Mouse (Mus musculus): ENCODE results near the gene Tln1. TPM values are rescaled to one million over a fixed set of nuclear protein-coding genes. Genes with fewer than 3 reads are reported as not detected.
"Not testable (repeated sequence)": the region's sequence is repeated elsewhere in the genome, so short reads cannot be mapped to it uniquely, and the experiment has no call there.

The Tln1 gene
- polyA plus RNA-seq, 1 experiment from 2014 or later: 40.6 TPM

GRCm38 (mm10) chr4:43552437-43552836 is 10.1 kb downstream of the Tln1 start:
- H3K4me1 ChIP-seq (ENCODE audit: control insufficient read depth, insufficient read depth, low read length): peaks cover 3% of the 10 kb centered on the region; the same call in 1 of the 2 replicates
- no peak overlapping the region for H3K4me3 ChIP-seq (ENCODE audit: low read depth, low read length)
- H3K27me3 ChIP-seq (ENCODE audit: control insufficient read depth, insufficient read depth, low read length): no peaks in the 10 kb centered on the region
- H3K27ac ChIP-seq (replicated peaks; ENCODE audit: low read depth, low read length): no peak overlapping the region
- ATAC-seq (replicated peaks; ENCODE audit: insufficient number of reproducible peaks, low FRiP score, low TSS enrichment, low read depth) (no peak), DNase-seq (ENCODE audit: low spot score) (no peak)
- no peak overlapping the region for H3K9ac ChIP-seq (replicated peaks; ENCODE audit: low read length)
- WGBS: 94% methylated on average over 5 of the region's 5 CpGs
- peaks cover 26% of the 10 kb centered on the region for H3K36me3 ChIP-seq (replicated peaks; ENCODE audit: control insufficient read depth, insufficient read depth, low read depth, low read length)
- H3K9me3 ChIP-seq (replicated peaks; ENCODE audit: control insufficient read depth, low read length): no peaks in the 10 kb centered on the region
- no peak overlapping the region for H3K4me2 ChIP-seq (ENCODE audit: low read depth, low read length)

GRCm38 (mm10) chr4:43551854-43552253 is 10.6 kb downstream of the Tln1 start:
- H3K36me3 ChIP-seq (replicated peaks; ENCODE audit: control insufficient read depth, insufficient read depth, low read depth, low read length): peaks cover 26% of the 10 kb centered on the region
- not testable (repeated sequence) for ATAC-seq (replicated peaks; ENCODE audit: insufficient number of reproducible peaks, low FRiP score, low TSS enrichment, low read depth); H3K9ac ChIP-seq (replicated peaks; ENCODE audit: low read length); H3K27me3 ChIP-seq (ENCODE audit: control insufficient read depth, insufficient read depth, low read length); H3K9me3 ChIP-seq (replicated peaks; ENCODE audit: control insufficient read depth, low read length); H3K4me1 ChIP-seq (ENCODE audit: control insufficient read depth, insufficient read depth, low read length); H3K4me2 ChIP-seq (ENCODE audit: low read depth, low read length); H3K27ac ChIP-seq (replicated peaks; ENCODE audit: low read depth, low read length); H3K4me3 ChIP-seq (ENCODE audit: low read depth, low read length); DNase-seq (ENCODE audit: low spot score)
- WGBS: 83% methylated on average over 6 of the region's 6 CpGs

GRCm38 (mm10) chr4:43549055-43549454 is 13.4 kb downstream of the Tln1 start:
- Histone ChIP-seq H3K27ac (replicated peaks; ENCODE audit: low read depth, low read length) (no peak overlapping the region), H3K4me1 (ENCODE audit: control insufficient read depth, insufficient read depth, low read length) (no peaks in the 10 kb centered on the region), H3K4me2 (ENCODE audit: low read depth, low read length) (no peak overlapping the region), H3K4me3 (ENCODE audit: low read depth, low read length) (no peak overlapping the region), H3K36me3 (replicated peaks; ENCODE audit: control insufficient read depth, insufficient read depth, low read depth, low read length) (peaks cover 36% of the 10 kb centered on the region), H3K9me3 (replicated peaks; ENCODE audit: control insufficient read depth, low read length) (no peaks in the 10 kb centered on the region), H3K9ac (replicated peaks; ENCODE audit: low read length) (no peak overlapping the region), H3K27me3 (ENCODE audit: control insufficient read depth, insufficient read depth, low read length) (no peaks in the 10 kb centered on the region)
- DNase-seq (ENCODE audit: low spot score) (no peak), ATAC-seq (replicated peaks; ENCODE audit: insufficient number of reproducible peaks, low FRiP score, low TSS enrichment, low read depth) (no peak)
- WGBS: 94% methylated on average over 12 of the region's 12 CpGs

GRCm38 (mm10) chr4:43547160-43547559 is 15.3 kb downstream of the Tln1 start:
- no peak for DNase-seq (ENCODE audit: low spot score)
- Histone ChIP-seq H3K9me3 (replicated peaks; ENCODE audit: control insufficient read depth, low read length) (no peaks in the 10 kb centered on the region), H3K36me3 (replicated peaks; ENCODE audit: control insufficient read depth, insufficient read depth, low read depth, low read length) (peaks cover 32% of the 10 kb centered on the region), H3K27ac (replicated peaks; ENCODE audit: low read depth, low read length) (no peak overlapping the region), H3K4me2 (ENCODE audit: low read depth, low read length) (no peak overlapping the region), H3K4me1 (ENCODE audit: control insufficient read depth, insufficient read depth, low read length) (no peaks in the 10 kb centered on the region), H3K27me3 (ENCODE audit: control insufficient read depth, insufficient read depth, low read length) (no peaks in the 10 kb centered on the region), H3K4me3 (ENCODE audit: low read depth, low read length) (no peak overlapping the region), H3K9ac (replicated peaks; ENCODE audit: low read length) (no peak overlapping the region)
- WGBS: 94% methylated on average over 8 of the region's 8 CpGs
- ATAC-seq (replicated peaks; ENCODE audit: insufficient number of reproducible peaks, low FRiP score, low TSS enrichment, low read depth): no peak

- peaks cover 30% of the 10 kb centered on the region for H3K36me3 ChIP-seq (replicated peaks; ENCODE audit: control insufficient read depth, insufficient read depth, low read depth, low read length)
- 96% methylated on average over 12 of the region's 12 CpGs for WGBS
These were observed 16.0 kb downstream of the Tln1 start for GRCm38 (mm10) chr4:43546375-43547047.

GRCm38 (mm10) chr4:43542044-43542443 is 20.4 kb downstream of the Tln1 start:
- Histone ChIP-seq H3K27me3 (ENCODE audit: control insufficient read depth, insufficient read depth, low read length) (no peaks in the 10 kb centered on the region), H3K4me1 (ENCODE audit: control insufficient read depth, insufficient read depth, low read length) (no peaks in the 10 kb centered on the region), H3K9ac (replicated peaks; ENCODE audit: low read length) (no peak overlapping the region), H3K9me3 (replicated peaks; ENCODE audit: control insufficient read depth, low read length) (no peaks in the 10 kb centered on the region), H3K36me3 (replicated peaks; ENCODE audit: control insufficient read depth, insufficient read depth, low read depth, low read length) (peaks cover 37% of the 10 kb centered on the region), H3K27ac (replicated peaks; ENCODE audit: low read depth, low read length) (no peak overlapping the region), H3K4me3 (ENCODE audit: low read depth, low read length) (no peak overlapping the region), H3K4me2 (ENCODE audit: low read depth, low read length) (no peak overlapping the region)
- no peak for ATAC-seq (replicated peaks; ENCODE audit: insufficient number of reproducible peaks, low FRiP score, low TSS enrichment, low read depth)
- no peak for DNase-seq (ENCODE audit: low spot score)
- 60% methylated on average over 3 of the region's 3 CpGs for WGBS

More at GRCm38 (mm10) chr4:43546375-43547047, 16.0 kb downstream of the Tln1 start:
- no peak overlapping the region for H3K9ac ChIP-seq (replicated peaks; ENCODE audit: low read length)
- no peaks in the 10 kb centered on the region for H3K4me1 ChIP-seq (ENCODE audit: control insufficient read depth, insufficient read depth, low read length)
- H3K27me3 ChIP-seq (ENCODE audit: control insufficient read depth, insufficient read depth, low read length): no peaks in the 10 kb centered on the region
- H3K4me2 ChIP-seq (ENCODE audit: low read depth, low read length): no peak overlapping the region
- no peak overlapping the region for H3K27ac ChIP-seq (replicated peaks; ENCODE audit: low read depth, low read length)
- ATAC-seq (replicated peaks; ENCODE audit: insufficient number of reproducible peaks, low FRiP score, low TSS enrichment, low read depth) (no peak), DNase-seq (ENCODE audit: low spot score) (no peak)
- no peaks in the 10 kb centered on the region for H3K9me3 ChIP-seq (replicated peaks; ENCODE audit: control insufficient read depth, low read length)
- H3K4me3 ChIP-seq (ENCODE audit: low read depth, low read length): no peak overlapping the region

- no peak overlapping the region for H3K4me2 ChIP-seq (ENCODE audit: low read depth, low read length)
- H3K27ac ChIP-seq (replicated peaks; ENCODE audit: low read depth, low read length): no peak overlapping the region
- 94% methylated on average over 9 of the region's 9 CpGs for whole genome bisulfite sequencing
- no peak overlapping the region for H3K9ac ChIP-seq (replicated peaks; ENCODE audit: low read length)
- no peaks in the 10 kb centered on the region for H3K4me1 ChIP-seq (ENCODE audit: control insufficient read depth, insufficient read depth, low read length)
- H3K27me3 ChIP-seq (ENCODE audit: control insufficient read depth, insufficient read depth, low read length): no peaks in the 10 kb centered on the region
- no peak for DNase-seq (ENCODE audit: low spot score)
- ATAC-seq (replicated peaks; ENCODE audit: insufficient number of reproducible peaks, low FRiP score, low TSS enrichment, low read depth): no peak
- H3K36me3 ChIP-seq (replicated peaks; ENCODE audit: control insufficient read depth, insufficient read depth, low read depth, low read length): peaks cover 39% of the 10 kb centered on the region
- no peaks in the 10 kb centered on the region for H3K9me3 ChIP-seq (replicated peaks; ENCODE audit: control insufficient read depth, low read length)
- H3K4me3 ChIP-seq (ENCODE audit: low read depth, low read length): no peak overlapping the region
These were observed 26.5 kb downstream of the Tln1 start for GRCm38 (mm10) chr4:43536031-43536430.

- H3K27me3 ChIP-seq (ENCODE audit: control insufficient read depth, insufficient read depth, low read length): no peaks in the 10 kb centered on the region
- DNase-seq (ENCODE audit: low spot score) (no peak), ATAC-seq (replicated peaks; ENCODE audit: insufficient number of reproducible peaks, low FRiP score, low TSS enrichment, low read depth) (no peak)
- no peak overlapping the region for H3K4me3 ChIP-seq (ENCODE audit: low read depth, low read length)
- H3K4me1 ChIP-seq (ENCODE audit: control insufficient read depth, insufficient read depth, low read length): no peaks in the 10 kb centered on the region
- H3K36me3 ChIP-seq (replicated peaks; ENCODE audit: control insufficient read depth, insufficient read depth, low read depth, low read length): peaks cover 39% of the 10 kb centered on the region
- 95% methylated on average over 8 of the region's 8 CpGs for WGBS
- H3K9me3 ChIP-seq (replicated peaks; ENCODE audit: control insufficient read depth, low read length): no peaks in the 10 kb centered on the region
- no peak overlapping the region for H3K27ac ChIP-seq (replicated peaks; ENCODE audit: low read depth, low read length)
- no peak overlapping the region for H3K4me2 ChIP-seq (ENCODE audit: low read depth, low read length)
- no peak overlapping the region for H3K9ac ChIP-seq (replicated peaks; ENCODE audit: low read length)
These were observed 26.9 kb downstream of the Tln1 start for GRCm38 (mm10) chr4:43535628-43536027.
